Mouse (Mus musculus): ENCODE measurements around the gene Cyb5d2. TPM values are rescaled to one million over a fixed set of nuclear protein-coding genes. Genes with fewer than 3 reads are reported as not detected.

Gene Cyb5d2
- total and polyA plus RNA-seq, 3 experiments, result 2.4 to 3.9 (median 3.9) TPM

GRCm38 (mm10) chr11:72803038-72803437 is 7.1 kb upstream of the Cyb5d2 start:
- Histone ChIP-seq H3K27me3 (replicated peaks) (no peaks in the 10 kb centered on the region), H3K9me3 (replicated peaks; ENCODE audit: low read length) (no peaks in the 10 kb centered on the region), H3K4me1 (ENCODE audit: control insufficient read depth in 1 of 2, insufficient read depth in 2 of 2) (peaks cover 0 to 14% of the 10 kb centered on the region in 2 experiments; a peak in 2 of 4 replicates), H3K79me2 (replicated peaks; ENCODE audit: control insufficient read depth, extremely low read depth, insufficient read depth, poor library complexity, severe bottlenecking) (peaks cover 30% of the 10 kb centered on the region), H3K4me3 (replicated peaks in 1 of 3; ENCODE audit: low read depth in 2 of 3, low read length in 2 of 3, poor library complexity in 1 of 3) (no peak overlapping the region), H3K36me3 (replicated peaks in 1 of 2; ENCODE audit: control insufficient read depth in 1 of 2, insufficient read depth in 1 of 2, low read length in 1 of 2) (peaks cover 4 to 41% of the 10 kb centered on the region in 2 experiments), H3K27ac (ENCODE audit: insufficient read depth, low read depth) (no peak overlapping the region), H3K4me2 (ENCODE audit: insufficient read depth, low read depth, poor library complexity, severe bottlenecking) (no peak overlapping the region), H3K9ac (ENCODE audit: insufficient read depth, low read depth) (no peak overlapping the region)
- TF ChIP-seq MAX (IDR thresholded peaks at IDR 0.05; ENCODE audit: low read length) (no peak), JUN (IDR thresholded peaks at IDR 0.05; ENCODE audit: insufficient read depth, low read depth, low read length) (no peak), E2F4 (IDR thresholded peaks at IDR 0.05; ENCODE audit: insufficient replicate concordance, low read depth, low read length) (no peak), GABPA (IDR thresholded peaks at IDR 0.05; ENCODE audit: insufficient replicate concordance, low read depth, low read length) (no peak), USF1 (IDR thresholded peaks at IDR 0.05; ENCODE audit: low read depth, low read length) (no peak), ELF1 (IDR thresholded peaks at IDR 0.05; ENCODE audit: low read depth, low read length) (no peak), SMC3 (IDR thresholded peaks at IDR 0.05; ENCODE audit: low read depth, low read length) (no peak), CTCF (conservative IDR thresholded peaks at IDR 0.05 in 1 of 2, IDR thresholded peaks at IDR 0.05 in 1 of 2; ENCODE audit: low read depth in 2 of 2, low read length in 2 of 2) (no peak), EP300 (IDR thresholded peaks at IDR 0.05; ENCODE audit: low read length) (no peak), CHD1 (IDR thresholded peaks at IDR 0.05; ENCODE audit: low read depth, low read length) (no peak), POLR2AphosphoS2 (IDR thresholded peaks at IDR 0.05; ENCODE audit: low read depth, low read length) (no peak), ZC3H11A (IDR thresholded peaks at IDR 0.05; ENCODE audit: low read depth, low read length) (no peak), ZNF384 (IDR thresholded peaks at IDR 0.05; ENCODE audit: low read depth, low read length) (no peak), CHD2 (IDR thresholded peaks at IDR 0.05; ENCODE audit: low read length) (no peak), ZKSCAN1 (IDR thresholded peaks at IDR 0.05; ENCODE audit: borderline replicate concordance, low read depth, low read length) (no peak), SIN3A (IDR thresholded peaks at IDR 0.05; ENCODE audit: low read length) (no peak), MEF2A (IDR thresholded peaks at IDR 0.05; ENCODE audit: borderline replicate concordance, low read depth, low read length) (no peak), TBP (conservative IDR thresholded peaks at IDR 0.05; ENCODE audit: low read depth, low read length) (no peak), MYC (IDR thresholded peaks at IDR 0.05; ENCODE audit: low read depth, low read length) (no peak), MXI1 (IDR thresholded peaks at IDR 0.05; ENCODE audit: low read depth, low read length) (no peak)
- in situ Hi-C loops (cut with MboI; ENCODE audit: low pct_ligation_motif_present, low pct_unique_long_range_greater_than_20kb, low sequenced_read_pairs), result no loop called here
- dilution Hi-C loops (cut with MboI; ENCODE audit: extremely low pct_ligation_motif_present, extremely low pct_unique_long_range_greater_than_20kb, low sequenced_read_pairs), result no loop called here
- no peak for DNase-seq (ENCODE audit: extremely low read depth)

- Histone ChIP-seq H3K36me3 (replicated peaks in 1 of 2; ENCODE audit: control insufficient read depth in 1 of 2, insufficient read depth in 1 of 2, low read length in 1 of 2) (peaks cover 4 to 41% of the 10 kb centered on the region in 2 experiments), H3K79me2 (replicated peaks; ENCODE audit: control insufficient read depth, extremely low read depth, insufficient read depth, poor library complexity, severe bottlenecking) (peaks cover 34% of the 10 kb centered on the region), H3K9me3 (replicated peaks; ENCODE audit: low read length) (no peaks in the 10 kb centered on the region), H3K4me2 (ENCODE audit: insufficient read depth, low read depth, poor library complexity, severe bottlenecking) (no peak overlapping the region), H3K27ac (ENCODE audit: insufficient read depth, low read depth) (no peak overlapping the region), H3K4me1 (ENCODE audit: control insufficient read depth in 1 of 2, insufficient read depth in 2 of 2) (peaks cover 0 to 28% of the 10 kb centered on the region in 2 experiments; a peak in 2 of 4 replicates), H3K27me3 (replicated peaks) (no peaks in the 10 kb centered on the region), H3K4me3 (replicated peaks in 1 of 3; ENCODE audit: low read depth in 2 of 3, low read length in 2 of 3, poor library complexity in 1 of 3) (no peak overlapping the region), H3K9ac (ENCODE audit: insufficient read depth, low read depth) (no peak overlapping the region)
- TF ChIP-seq CHD1 (IDR thresholded peaks at IDR 0.05; ENCODE audit: low read depth, low read length) (no peak), NELFE (IDR thresholded peaks at IDR 0.05; ENCODE audit: low read depth, low read length) (no peak), E2F4 (IDR thresholded peaks at IDR 0.05; ENCODE audit: insufficient replicate concordance, low read depth, low read length) (no peak), ZMIZ1 (IDR thresholded peaks at IDR 0.05; ENCODE audit: low read depth, low read length) (no peak), TBP (conservative IDR thresholded peaks at IDR 0.05; ENCODE audit: low read depth, low read length) (no peak), RAD21 (IDR thresholded peaks at IDR 0.05; ENCODE audit: low read depth, low read length) (no peak), ZC3H11A (IDR thresholded peaks at IDR 0.05; ENCODE audit: low read depth, low read length) (no peak), KAT2A (IDR thresholded peaks at IDR 0.05; ENCODE audit: insufficient replicate concordance, low read length) (no peak), TCF12 (IDR thresholded peaks at IDR 0.05; ENCODE audit: low read depth, low read length) (no peak), ZKSCAN1 (IDR thresholded peaks at IDR 0.05; ENCODE audit: borderline replicate concordance, low read depth, low read length) (no peak), CHD2 (IDR thresholded peaks at IDR 0.05; ENCODE audit: low read length) (no peak)
- DNase-seq (ENCODE audit: extremely low read depth), result no peak
- in situ Hi-C loops (cut with MboI; ENCODE audit: low pct_ligation_motif_present, low pct_unique_long_range_greater_than_20kb, low sequenced_read_pairs), result no loop called here
- dilution Hi-C loops (cut with MboI; ENCODE audit: extremely low pct_ligation_motif_present, extremely low pct_unique_long_range_greater_than_20kb, low sequenced_read_pairs), result no loop called here
These were observed 5.2 kb upstream of the Cyb5d2 start for GRCm38 (mm10) chr11:72801182-72801581.
